Mouse (Mus musculus): ENCODE results near the gene Gm20388. TPM values are rescaled to one million over a fixed set of nuclear protein-coding genes. Genes with fewer than 3 reads are reported as not detected.

Gm20388 gene
- polyA plus RNA-seq, 1 experiment from 2014 or later = not detected

DNA sequence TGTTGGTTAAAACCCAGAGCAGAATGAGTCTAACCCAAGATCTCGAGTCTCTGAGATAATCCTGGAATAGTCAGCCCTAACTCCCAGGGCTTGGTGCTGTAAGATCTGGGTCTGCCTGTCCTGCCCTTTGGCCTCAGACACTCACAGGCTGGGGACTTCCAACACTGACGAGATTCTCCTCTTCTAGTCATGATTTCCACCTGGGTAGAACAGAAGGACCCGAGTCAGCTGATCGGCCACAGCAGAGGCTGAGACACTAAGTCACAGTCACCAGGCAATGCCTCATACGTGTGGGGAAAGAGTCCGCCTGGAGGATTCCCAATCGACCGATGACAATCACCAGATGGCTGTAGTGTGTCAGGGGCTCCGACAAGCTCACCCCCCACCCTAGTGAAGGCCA lies 3785.5 kb downstream of the Gm20388 start:
- no peaks in the 10 kb centered on the region for H3K27me3 ChIP-seq (ENCODE audit: control insufficient read depth, insufficient read depth, low read length)
- ATAC-seq (ENCODE audit: low FRiP score, low TSS enrichment) = no peak
- H3K9me3 ChIP-seq (ENCODE audit: control insufficient read depth, low read length) = no peaks in the 10 kb centered on the region
- no peak overlapping the region for H3K27ac ChIP-seq (ENCODE audit: low read depth, low read length)
- 80% methylated on average over 9 of the region's 9 CpGs for WGBS
- no peak overlapping the region for H3K4me3 ChIP-seq (ENCODE audit: low read length)
- no peak overlapping the region for H3K9ac ChIP-seq (ENCODE audit: low read depth, low read length)
- H3K4me2 ChIP-seq (replicated peaks; ENCODE audit: low read depth, low read length) = no peak overlapping the region
- no peaks in the 10 kb centered on the region for H3K36me3 ChIP-seq (ENCODE audit: control insufficient read depth, insufficient read depth, low read length)
- peaks cover 14% of the 10 kb centered on the region for H3K4me1 ChIP-seq (ENCODE audit: control insufficient read depth, insufficient read depth, low read length)

DNA sequence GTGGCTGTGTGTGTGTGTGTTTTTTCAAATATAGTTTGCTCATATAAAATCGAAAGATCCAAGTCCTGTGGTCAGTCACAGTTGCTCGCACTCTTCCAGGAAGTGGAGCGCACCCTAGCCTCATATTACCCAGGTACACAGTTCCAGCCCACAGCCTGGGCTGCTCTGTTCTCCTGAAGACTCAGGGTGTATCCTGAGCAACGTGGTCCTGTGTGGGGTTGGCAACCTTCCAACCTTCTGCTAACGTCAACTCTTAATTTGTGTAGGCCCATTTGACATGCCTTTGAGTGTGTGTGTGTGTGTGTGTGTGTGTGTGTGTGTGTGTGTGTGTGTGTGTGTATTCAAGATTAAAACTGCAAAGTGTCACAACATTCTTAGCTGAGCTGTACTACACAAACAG lies 3786.7 kb downstream of the Gm20388 start:
- Histone ChIP-seq H3K27me3 (ENCODE audit: control insufficient read depth, insufficient read depth, low read length) (no peaks in the 10 kb centered on the region), H3K4me2 (replicated peaks; ENCODE audit: low read depth, low read length) (no peak overlapping the region), H3K4me3 (ENCODE audit: low read length) (no peak overlapping the region), H3K9ac (ENCODE audit: low read depth, low read length) (no peak overlapping the region), H3K4me1 (ENCODE audit: control insufficient read depth, insufficient read depth, low read length) (peaks cover 14% of the 10 kb centered on the region), H3K27ac (ENCODE audit: low read depth, low read length) (no peak overlapping the region), H3K36me3 (ENCODE audit: control insufficient read depth, insufficient read depth, low read length) (no peaks in the 10 kb centered on the region), H3K9me3 (ENCODE audit: control insufficient read depth, low read length) (no peaks in the 10 kb centered on the region)
- 0 out of 2 replicates have a peak, but pooled peaks have one; percentile 33 for ATAC-seq (ENCODE audit: low FRiP score, low TSS enrichment)
- WGBS = 49% methylated on average over 5 of the region's 5 CpGs

DNA sequence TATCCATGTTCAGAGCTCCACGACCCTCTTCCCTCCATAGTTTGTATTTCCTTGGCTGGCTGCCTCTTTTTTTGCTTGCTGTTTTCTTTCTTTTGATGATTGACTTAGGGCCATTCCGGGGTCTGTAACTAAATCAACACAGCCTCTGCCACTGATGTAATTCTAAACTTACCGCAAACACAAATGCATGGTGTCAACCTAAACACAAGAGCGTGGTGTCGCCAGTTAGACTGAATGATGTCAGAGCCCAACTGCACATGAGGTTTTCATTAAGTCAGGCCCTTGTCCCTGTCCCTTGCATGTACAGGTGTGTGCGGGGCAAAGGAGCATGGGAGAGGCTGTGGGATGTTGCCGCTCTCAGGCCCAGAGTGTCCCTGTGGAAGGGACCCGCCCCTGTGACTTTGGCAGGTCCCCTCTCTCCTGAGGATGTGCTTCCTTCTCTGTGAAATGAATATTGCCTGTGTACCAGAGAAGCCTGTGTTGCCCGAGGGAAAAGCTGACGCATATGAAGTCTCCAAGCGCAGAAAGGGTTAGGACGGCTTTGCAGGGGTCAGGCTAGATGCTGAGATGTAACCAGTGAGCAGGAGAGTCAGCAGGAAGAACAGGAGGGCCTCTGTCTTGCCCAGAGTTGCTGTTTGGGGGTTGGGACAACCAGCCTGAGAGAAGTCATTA lies 3789.9 kb downstream of the Gm20388 start:
- H3K36me3 ChIP-seq (ENCODE audit: control insufficient read depth, insufficient read depth, low read length) = no peaks in the 10 kb centered on the region
- H3K4me1 ChIP-seq (ENCODE audit: control insufficient read depth, insufficient read depth, low read length) = peaks cover 14% of the 10 kb centered on the region
- H3K4me2 ChIP-seq (replicated peaks; ENCODE audit: low read depth, low read length) = no peak overlapping the region
- H3K9ac ChIP-seq (ENCODE audit: low read depth, low read length) = no peak overlapping the region
- H3K27ac ChIP-seq (ENCODE audit: low read depth, low read length) = no peak overlapping the region
- 16% methylated on average over 12 of the region's 12 CpGs for WGBS
- no peaks in the 10 kb centered on the region for H3K9me3 ChIP-seq (ENCODE audit: control insufficient read depth, low read length)
- peak; percentile 50; the same call in 1 of the 2 replicates for ATAC-seq (ENCODE audit: low FRiP score, low TSS enrichment)
- H3K27me3 ChIP-seq (ENCODE audit: control insufficient read depth, insufficient read depth, low read length) = no peaks in the 10 kb centered on the region
- no peak overlapping the region for H3K4me3 ChIP-seq (ENCODE audit: low read length)

DNA sequence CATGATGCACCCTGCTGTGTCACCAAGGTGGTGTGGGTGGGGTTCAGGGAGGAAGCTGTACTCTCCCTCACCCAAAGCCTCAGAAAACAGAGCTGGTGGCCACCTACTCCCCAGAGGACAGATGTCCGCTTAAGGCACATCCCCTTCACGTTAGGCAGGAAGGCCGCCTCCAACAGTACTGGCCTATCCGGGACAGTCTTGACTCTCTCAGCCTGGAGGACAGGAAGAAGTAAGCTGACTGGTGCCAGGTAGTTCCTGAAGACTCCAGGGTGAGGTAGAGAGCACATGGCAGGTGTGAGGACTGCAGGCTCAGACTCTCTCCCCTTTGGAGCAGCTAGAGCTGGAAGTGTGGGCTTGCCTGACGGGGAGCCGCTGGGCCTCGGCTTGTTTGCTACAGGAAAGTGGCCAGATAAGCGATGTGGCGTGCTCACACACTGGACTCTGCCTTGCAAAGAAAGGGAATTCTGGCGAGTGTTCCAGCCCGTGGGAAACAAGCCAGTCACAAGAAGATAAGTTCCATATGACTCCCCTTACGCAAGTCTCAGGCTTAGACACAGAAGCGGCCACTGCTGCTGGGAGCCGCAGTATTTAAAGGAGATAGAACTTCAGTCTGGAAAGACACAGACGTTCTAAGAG lies 3791.4 kb downstream of the Gm20388 start:
- Histone ChIP-seq H3K9me3 (ENCODE audit: control insufficient read depth, low read length) (no peaks in the 10 kb centered on the region), H3K4me1 (ENCODE audit: control insufficient read depth, insufficient read depth, low read length) (peaks cover 14% of the 10 kb centered on the region), H3K27me3 (ENCODE audit: control insufficient read depth, insufficient read depth, low read length) (no peaks in the 10 kb centered on the region), H3K36me3 (ENCODE audit: control insufficient read depth, insufficient read depth, low read length) (no peaks in the 10 kb centered on the region), H3K4me2 (replicated peaks; ENCODE audit: low read depth, low read length) (no peak overlapping the region), H3K27ac (ENCODE audit: low read depth, low read length) (no peak overlapping the region), H3K4me3 (ENCODE audit: low read length) (no peak overlapping the region), H3K9ac (ENCODE audit: low read depth, low read length) (no peak overlapping the region)
- WGBS = 68% methylated on average over 15 of the region's 15 CpGs
- ATAC-seq (ENCODE audit: low FRiP score, low TSS enrichment) = no peak; the same call in 1 of the 2 replicates

DNA sequence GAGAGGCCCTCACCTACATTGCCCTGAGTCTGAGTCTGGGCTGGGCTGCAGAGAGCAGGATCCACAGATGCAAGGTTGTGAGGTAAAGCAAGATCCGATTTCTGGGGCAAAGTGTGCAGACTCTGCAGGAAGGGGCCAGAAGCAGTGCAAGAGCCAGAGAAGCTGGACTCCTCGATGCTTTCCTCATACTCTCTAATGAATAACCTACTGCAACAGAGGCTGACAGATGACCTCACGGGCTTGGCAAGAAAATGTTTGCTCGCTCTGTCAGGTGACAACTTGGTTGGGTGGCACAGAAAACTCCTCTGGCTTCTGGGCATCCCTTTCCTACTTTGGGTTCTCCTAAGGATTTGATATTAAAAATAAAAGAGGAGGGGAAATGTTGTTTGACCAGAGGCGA lies 3794.7 kb downstream of the Gm20388 start:
- no peak overlapping the region for H3K4me3 ChIP-seq (ENCODE audit: low read length)
- no peak overlapping the region for H3K27ac ChIP-seq (ENCODE audit: low read depth, low read length)
- WGBS = 67% methylated on average over 5 of the region's 5 CpGs
- ATAC-seq (ENCODE audit: low FRiP score, low TSS enrichment) = no peak
- H3K36me3 ChIP-seq (ENCODE audit: control insufficient read depth, insufficient read depth, low read length) = no peaks in the 10 kb centered on the region
- no peak overlapping the region for H3K9ac ChIP-seq (ENCODE audit: low read depth, low read length)
- H3K4me2 ChIP-seq (replicated peaks; ENCODE audit: low read depth, low read length) = no peak overlapping the region
- H3K4me1 ChIP-seq (ENCODE audit: control insufficient read depth, insufficient read depth, low read length) = peaks cover 10% of the 10 kb centered on the region; the same call in 1 of the 2 replicates
- H3K9me3 ChIP-seq (ENCODE audit: control insufficient read depth, low read length) = no peaks in the 10 kb centered on the region
- no peaks in the 10 kb centered on the region for H3K27me3 ChIP-seq (ENCODE audit: control insufficient read depth, insufficient read depth, low read length)

DNA sequence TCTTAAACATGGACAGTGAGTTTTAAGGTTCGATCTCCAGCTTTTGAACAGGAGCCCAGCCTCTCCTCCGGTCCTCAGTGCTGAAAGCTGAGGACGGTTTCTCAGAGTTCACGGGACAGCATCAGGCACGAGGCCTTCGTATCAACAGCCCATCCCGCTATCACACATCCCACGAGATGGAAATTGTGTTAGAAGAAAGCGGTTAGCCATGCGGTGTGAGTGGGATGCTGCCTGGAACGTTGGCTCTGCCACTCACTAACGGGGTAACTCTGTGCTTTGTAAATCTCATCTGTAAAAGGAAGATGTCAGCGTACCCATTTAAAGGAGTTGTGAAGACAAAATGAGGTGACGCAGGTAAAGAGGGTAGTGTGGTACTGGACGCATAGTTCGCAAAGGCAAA lies 3796.5 kb downstream of the Gm20388 start:
- Histone ChIP-seq H3K4me3 (ENCODE audit: low read length) (no peak overlapping the region), H3K4me1 (ENCODE audit: control insufficient read depth, insufficient read depth, low read length) (0 out of 2 replicates have a peak, but pooled peaks cover 5% of the 10 kb centered on the region), H3K9me3 (ENCODE audit: control insufficient read depth, low read length) (no peaks in the 10 kb centered on the region), H3K4me2 (replicated peaks; ENCODE audit: low read depth, low read length) (no peak overlapping the region), H3K9ac (ENCODE audit: low read depth, low read length) (no peak overlapping the region), H3K27me3 (ENCODE audit: control insufficient read depth, insufficient read depth, low read length) (no peaks in the 10 kb centered on the region), H3K36me3 (ENCODE audit: control insufficient read depth, insufficient read depth, low read length) (no peaks in the 10 kb centered on the region), H3K27ac (ENCODE audit: low read depth, low read length) (no peak overlapping the region)
- 84% methylated on average over 16 of the region's 16 CpGs for WGBS
- ATAC-seq (ENCODE audit: low FRiP score, low TSS enrichment) = no peak

DNA sequence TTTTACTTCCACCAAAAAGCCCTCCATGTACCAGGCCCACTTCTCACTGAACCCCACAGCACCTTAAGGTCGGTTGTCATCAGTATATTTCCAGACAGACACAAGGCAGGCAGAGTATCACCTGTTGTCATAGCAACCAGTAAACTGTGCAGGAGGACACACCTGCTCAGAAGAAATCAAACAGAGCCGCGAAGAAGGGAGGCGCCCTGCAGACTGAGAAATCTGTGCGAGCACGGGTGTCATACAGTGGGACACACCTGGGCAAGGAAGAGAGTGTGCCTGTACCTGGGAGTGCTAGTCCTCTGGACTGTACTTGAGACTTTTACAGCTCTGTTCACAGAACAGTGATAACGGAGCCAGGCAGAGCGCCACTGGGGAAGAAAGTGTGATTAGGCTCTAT lies 3798.1 kb downstream of the Gm20388 start:
- H3K4me2 ChIP-seq (replicated peaks; ENCODE audit: low read depth, low read length) = no peak overlapping the region
- no peak overlapping the region for H3K27ac ChIP-seq (ENCODE audit: low read depth, low read length)
- H3K36me3 ChIP-seq (ENCODE audit: control insufficient read depth, insufficient read depth, low read length) = no peaks in the 10 kb centered on the region
- ATAC-seq (ENCODE audit: low FRiP score, low TSS enrichment) = no peak
- no peaks in the 10 kb centered on the region for H3K9me3 ChIP-seq (ENCODE audit: control insufficient read depth, low read length)
- H3K9ac ChIP-seq (ENCODE audit: low read depth, low read length) = no peak overlapping the region
- no peaks in the 10 kb centered on the region for H3K27me3 ChIP-seq (ENCODE audit: control insufficient read depth, insufficient read depth, low read length)
- WGBS = 60% methylated on average over 8 of the region's 8 CpGs
- H3K4me1 ChIP-seq (ENCODE audit: control insufficient read depth, insufficient read depth, low read length) = 0 out of 2 replicates have a peak, but pooled peaks cover 5% of the 10 kb centered on the region
- H3K4me3 ChIP-seq (ENCODE audit: low read length) = no peak overlapping the region

DNA sequence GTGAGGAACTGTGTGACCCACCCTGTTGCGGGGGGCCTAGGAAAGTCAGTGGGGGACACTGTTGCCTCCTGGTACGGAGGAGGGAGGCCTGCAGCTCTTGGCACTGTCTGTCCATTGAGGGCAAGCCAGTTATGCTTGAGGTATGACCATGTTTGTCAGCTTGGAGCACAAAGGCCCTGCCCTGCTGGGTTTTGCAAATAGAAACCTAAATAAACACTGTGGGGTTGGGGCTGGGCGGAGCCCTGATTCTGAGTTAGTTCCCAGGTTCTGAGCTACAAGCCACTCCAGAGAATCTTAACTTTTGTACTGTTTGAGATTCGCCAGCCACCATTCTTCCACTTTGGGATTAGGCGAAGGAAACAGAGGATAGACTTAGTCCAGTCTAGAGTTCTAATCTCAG lies 3799.7 kb downstream of the Gm20388 start:
- Histone ChIP-seq H3K4me1 (ENCODE audit: control insufficient read depth, insufficient read depth, low read length) (0 out of 2 replicates have a peak, but pooled peaks cover 5% of the 10 kb centered on the region), H3K9me3 (ENCODE audit: control insufficient read depth, low read length) (no peaks in the 10 kb centered on the region), H3K9ac (ENCODE audit: low read depth, low read length) (no peak overlapping the region), H3K4me2 (replicated peaks; ENCODE audit: low read depth, low read length) (no peak overlapping the region), H3K27me3 (ENCODE audit: control insufficient read depth, insufficient read depth, low read length) (no peaks in the 10 kb centered on the region), H3K27ac (ENCODE audit: low read depth, low read length) (no peak overlapping the region), H3K36me3 (ENCODE audit: control insufficient read depth, insufficient read depth, low read length) (no peaks in the 10 kb centered on the region), H3K4me3 (ENCODE audit: low read length) (no peak overlapping the region)
- no peak for ATAC-seq (ENCODE audit: low FRiP score, low TSS enrichment)
- 93% methylated on average over 5 of the region's 5 CpGs for WGBS

DNA sequence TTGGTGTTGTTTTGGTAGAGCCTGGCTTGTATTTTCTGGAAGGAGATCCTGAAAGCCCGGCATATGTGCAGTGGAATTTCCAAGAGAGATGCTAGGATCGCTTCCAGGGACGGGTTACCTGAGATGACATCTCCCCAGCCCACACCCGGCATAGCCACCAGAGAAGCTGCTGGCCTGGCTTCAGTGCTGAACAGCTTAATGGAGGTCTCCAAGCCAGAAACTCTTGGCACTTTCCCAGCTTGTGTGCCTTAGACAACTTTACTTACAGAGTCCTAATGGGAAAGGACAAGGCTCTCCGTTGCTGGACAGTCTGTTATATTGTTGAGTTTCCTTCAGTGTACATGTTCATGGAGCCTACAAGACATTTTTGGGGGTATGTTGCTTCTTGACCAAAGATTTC lies 3803.8 kb downstream of the Gm20388 start:
- Histone ChIP-seq H3K4me2 (replicated peaks; ENCODE audit: low read depth, low read length) (no peak overlapping the region), H3K4me1 (ENCODE audit: control insufficient read depth, insufficient read depth, low read length) (peaks cover 9% of the 10 kb centered on the region; the same call in 1 of the 2 replicates), H3K36me3 (ENCODE audit: control insufficient read depth, insufficient read depth, low read length) (no peaks in the 10 kb centered on the region), H3K9me3 (ENCODE audit: control insufficient read depth, low read length) (no peaks in the 10 kb centered on the region), H3K27ac (ENCODE audit: low read depth, low read length) (no peak overlapping the region), H3K4me3 (ENCODE audit: low read length) (no peak overlapping the region), H3K27me3 (ENCODE audit: control insufficient read depth, insufficient read depth, low read length) (no peaks in the 10 kb centered on the region), H3K9ac (ENCODE audit: low read depth, low read length) (no peak overlapping the region)
- no peak for ATAC-seq (ENCODE audit: low FRiP score, low TSS enrichment)
- 93% methylated on average over 5 of the region's 5 CpGs for WGBS
